Mouse (Mus musculus): Measurements from ENCODE around the gene Zfp280b.
"Not testable (repeated sequence)": the region's sequence is repeated elsewhere in the genome, so short reads cannot be mapped to it uniquely, and the experiment has no call there.

GRCm38 (mm10) chr10:76077008-76077407, 44.6 kb downstream of the Zfp280b start:
- TF ChIP-seq CTCF (IDR thresholded peaks at IDR 0.05; ENCODE audit: control insufficient read depth, insufficient read depth, low read length); POLR2A (IDR thresholded peaks at IDR 0.05; ENCODE audit: borderline replicate concordance, control insufficient read depth, low read depth, low read length): not testable (repeated sequence)
